Mouse (Mus musculus) kidney, embryonic 16.5 days (tissue): ENCODE data around the gene Med31. TPM values are rescaled to one million over a fixed set of nuclear protein-coding genes. Genes with fewer than 3 reads are reported as not detected.

Experiments
- ATAC-seq: fragments of 200-750 bp; cut with Nextera tagmentation; 2 replicates; pipeline ENCODE4 v1.8.0; 2017; ENCODE audit warnings: moderate TSS enrichment; ENCODE audit not compliant: low FRiP score, low TSS enrichment
- H3K27ac ChIP-seq: fragments of 300-500 bp; sonication (generic); 2 replicates; pipeline ENCODE4 v1.5.1; 2014; ENCODE audit warnings: low read length
- H3K27me3 ChIP-seq: fragments of 300-500 bp; sonication (generic); 2 replicates; pipeline ENCODE4 v1.6.1; 2014; ENCODE audit warnings: low read length, control low read depth, mixed read lengths; ENCODE audit not compliant: insufficient read depth
- H3K36me3 ChIP-seq: fragments of 300-500 bp; sonication (generic); 2 replicates; pipeline ENCODE4 v1.6.1; 2014; ENCODE audit warnings: low read length, control low read depth, mixed read lengths; ENCODE audit not compliant: insufficient read depth
- H3K4me1 ChIP-seq: fragments of 300-500 bp; sonication (generic); 2 replicates; pipeline ENCODE4 v1.6.1; 2014; ENCODE audit warnings: low read length, control low read depth, mixed read lengths; ENCODE audit not compliant: insufficient read depth
- H3K4me2 ChIP-seq: fragments of 300-500 bp; sonication (generic); replicated peaks from 2 replicates; pipeline ENCODE4 v1.6.1; 2014; ENCODE audit warnings: low read depth, low read length
- H3K4me3 ChIP-seq: fragments of 300-500 bp; sonication (generic); 2 replicates; pipeline ENCODE4 v1.5.1; 2014; ENCODE audit warnings: mild to moderate bottlenecking, low read length
- H3K9ac ChIP-seq: fragments of 300-500 bp; sonication (generic); replicated peaks from 2 replicates; pipeline ENCODE4 v1.6.1; 2014; ENCODE audit warnings: low read length
- H3K9me3 ChIP-seq: fragments of 300-500 bp; sonication (generic); 2 replicates; pipeline ENCODE4 v1.6.1; 2016; ENCODE audit warnings: low read length, control low read depth
- WGBS: fragments of 180-500 bp; shearing (Covaris S2); extraction: QIAGEN DNeasy Blood & Tissue Kit; methylation state at CpG from one replicate; pipeline ENCODE4 v1.1.7; 2014; 5-methylcytosine and 5-hydroxymethylcytosine counted together
- polyA plus RNA-seq: library from polyadenylated mRNA; unstranded; fragments of >200 nt; fragmentation: Nextera tagmentation; extraction: Ambion mirVana; gene quantifications from 2 replicates; pipeline ENCODE4 v1.2.1, GENCODE M21; 2015

The Med31 gene
- polyA plus RNA-seq, 1 experiment from 2014 or later = 45.5 TPM

GRCm38 (mm10) chr11:72206341-72207203, 8.8 kb downstream of the Med31 start, which contains the start of gene Gm43951:
Gm43951 (minus strand) TSS chr11:72206840.
- no peaks in the 10 kb centered on the region for H3K9me3 ChIP-seq
- peaks cover 13% of the 10 kb centered on the region for H3K4me1 ChIP-seq
- peak within 1 kb of the TSS; percentile 93 for H3K4me2 ChIP-seq
- H3K36me3 ChIP-seq = peaks cover 16% of the 10 kb centered on the region
- peak within 1 kb of the TSS; percentile 77 for H3K27ac ChIP-seq
- H3K9ac ChIP-seq = peak within 1 kb of the TSS; percentile 91
- H3K27me3 ChIP-seq = no peaks in the 10 kb centered on the region
- peak; percentile 62 for ATAC-seq
- H3K4me3 ChIP-seq = peak within 1 kb of the TSS; percentile 95
- under 1% methylated on average over 43 of the region's 43 CpGs for WGBS

DNA sequence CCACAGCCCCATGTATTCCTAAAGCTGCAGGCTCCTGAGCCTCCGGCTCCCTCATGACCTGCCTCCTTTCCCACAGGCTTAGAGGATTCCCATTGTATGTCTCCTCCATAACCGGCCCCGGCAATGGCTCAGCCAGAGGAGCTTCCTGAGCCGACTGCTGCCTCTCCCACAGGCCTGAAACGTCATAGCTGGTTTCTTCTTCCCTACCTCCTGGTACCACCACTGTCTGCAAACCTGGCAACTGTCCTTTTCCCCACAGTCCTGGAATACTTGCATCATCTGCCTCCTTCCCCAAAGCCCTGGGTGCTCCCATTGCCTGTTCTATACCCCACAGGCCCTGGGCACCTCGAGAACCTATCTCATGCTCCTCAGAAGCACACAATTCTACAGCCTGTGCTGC, 10.1 kb downstream of the Med31 start:
- Histone ChIP-seq H3K36me3 (peaks cover 7% of the 10 kb centered on the region), H3K9me3 (no peaks in the 10 kb centered on the region), H3K4me1 (peaks cover 13% of the 10 kb centered on the region), H3K4me3 (no peak overlapping the region), H3K4me2 (no peak overlapping the region), H3K9ac (no peak overlapping the region), H3K27ac (no peak overlapping the region), H3K27me3 (no peaks in the 10 kb centered on the region)
- no peak for ATAC-seq
- 84% methylated on average over 6 of the region's 6 CpGs for WGBS

DNA sequence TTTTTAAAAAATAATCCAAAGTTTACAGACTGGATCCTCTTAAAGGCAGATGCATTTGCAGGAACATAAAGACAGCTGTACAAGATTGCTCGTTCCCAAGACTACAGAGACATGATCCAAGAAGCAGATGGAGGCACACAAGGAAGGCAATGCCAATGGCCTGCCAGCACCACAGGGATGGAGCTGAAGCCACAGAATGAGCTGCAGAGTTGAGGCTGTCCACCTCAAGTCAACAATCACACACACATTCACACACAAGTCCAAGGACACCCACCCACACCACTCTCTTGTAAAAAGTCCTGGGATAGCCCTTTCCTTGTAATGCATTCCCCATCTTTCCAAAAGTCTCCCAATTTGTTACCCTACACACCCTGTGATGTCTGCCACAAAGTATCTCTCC, 12.0 kb downstream of the Med31 start:
- H3K4me3 ChIP-seq = no peak overlapping the region
- peaks cover 13% of the 10 kb centered on the region for H3K4me1 ChIP-seq
- WGBS = 79% methylated on average over 1 of the region's 1 CpGs
- H3K27ac ChIP-seq = no peak overlapping the region
- H3K27me3 ChIP-seq = no peaks in the 10 kb centered on the region
- no peak for ATAC-seq
- H3K36me3 ChIP-seq = peaks cover 7% of the 10 kb centered on the region
- H3K9me3 ChIP-seq = no peaks in the 10 kb centered on the region
- H3K4me2 ChIP-seq = no peak overlapping the region
- H3K9ac ChIP-seq = no peak overlapping the region

DNA sequence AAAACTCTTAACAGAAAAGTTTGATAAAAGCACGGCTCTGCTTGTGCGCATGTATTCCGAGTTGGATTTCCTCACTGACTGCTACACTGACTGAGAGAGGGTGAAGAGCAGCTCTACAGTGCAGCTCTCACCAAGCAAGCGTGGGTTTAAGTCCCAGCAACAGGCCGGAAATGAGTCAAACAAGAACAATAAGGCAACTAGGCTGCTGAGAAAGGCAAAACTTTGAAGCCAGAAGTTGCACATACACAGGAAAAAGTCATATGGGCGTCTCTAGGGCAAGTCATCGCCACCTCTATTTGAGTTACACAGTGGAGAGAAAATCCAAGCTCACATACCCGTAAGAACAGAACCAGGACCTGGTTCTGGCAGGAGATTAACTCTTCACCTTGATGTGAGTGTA, 18.9 kb downstream of the Med31 start:
- no peaks in the 10 kb centered on the region for H3K9me3 ChIP-seq
- H3K9ac ChIP-seq = no peak overlapping the region
- H3K27me3 ChIP-seq = no peaks in the 10 kb centered on the region
- peaks cover 19% of the 10 kb centered on the region for H3K36me3 ChIP-seq
- no peak for ATAC-seq
- H3K27ac ChIP-seq = peak overlapping the region; percentile 65
- H3K4me3 ChIP-seq = no peak overlapping the region
- no peak overlapping the region for H3K4me2 ChIP-seq
- H3K4me1 ChIP-seq = no peaks in the 10 kb centered on the region
- 80% methylated on average over 8 of the region's 8 CpGs for WGBS

DNA sequence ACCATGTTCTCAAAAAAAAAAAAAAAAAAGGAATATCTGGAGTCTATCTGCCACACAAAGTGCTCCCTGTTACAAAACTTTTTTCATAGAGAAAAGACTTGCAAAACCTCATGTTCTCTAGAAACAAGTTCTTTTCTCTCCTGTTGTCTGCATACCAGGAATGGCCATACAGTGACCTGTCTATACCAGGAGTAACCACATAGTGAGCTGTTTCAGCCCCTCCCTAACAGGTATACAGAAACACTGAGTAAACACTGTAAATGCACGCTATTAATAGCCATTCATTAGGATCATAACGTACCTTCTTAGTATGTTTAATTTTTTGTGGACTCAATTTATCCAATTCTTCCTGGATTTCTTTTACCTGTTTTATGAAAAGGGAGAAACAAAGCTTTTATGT, 21.1 kb downstream of the Med31 start:
- Histone ChIP-seq H3K4me2 (no peak overlapping the region), H3K27me3 (no peaks in the 10 kb centered on the region), H3K27ac (no peak overlapping the region), H3K4me3 (no peak overlapping the region), H3K4me1 (no peaks in the 10 kb centered on the region), H3K9me3 (no peaks in the 10 kb centered on the region), H3K9ac (no peak overlapping the region), H3K36me3 (peaks cover 28% of the 10 kb centered on the region)
- WGBS = 92% methylated on average over 2 of the region's 2 CpGs
- no peak for ATAC-seq

GRCm38 (mm10) chr11:72190857-72191256, 24.5 kb downstream of the Med31 start:
- H3K9ac ChIP-seq = no peak overlapping the region
- no peaks in the 10 kb centered on the region for H3K4me1 ChIP-seq
- H3K27ac ChIP-seq = no peak overlapping the region
- H3K4me3 ChIP-seq = no peak overlapping the region
- no peaks in the 10 kb centered on the region for H3K9me3 ChIP-seq
- 86% methylated on average over 1 of the region's 1 CpGs for WGBS
- H3K4me2 ChIP-seq = no peak overlapping the region
- no peaks in the 10 kb centered on the region for H3K27me3 ChIP-seq
- ATAC-seq = no peak
- peaks cover 25% of the 10 kb centered on the region for H3K36me3 ChIP-seq

GRCm38 (mm10) chr11:72184252-72184651, 31.1 kb downstream of the Med31 start:
- no peak overlapping the region for H3K4me2 ChIP-seq
- H3K4me1 ChIP-seq = no peaks in the 10 kb centered on the region
- H3K27ac ChIP-seq = no peak overlapping the region
- peaks cover 17% of the 10 kb centered on the region for H3K36me3 ChIP-seq
- ATAC-seq = no peak
- H3K9ac ChIP-seq = no peak overlapping the region
- no peaks in the 10 kb centered on the region for H3K27me3 ChIP-seq
- no peaks in the 10 kb centered on the region for H3K9me3 ChIP-seq
- WGBS = 77% methylated on average over 4 of the region's 4 CpGs
- no peak overlapping the region for H3K4me3 ChIP-seq

- Histone ChIP-seq H3K9ac (no peak overlapping the region), H3K27me3 (no peaks in the 10 kb centered on the region), H3K4me3 (no peak overlapping the region), H3K4me1 (no peaks in the 10 kb centered on the region), H3K9me3 (no peaks in the 10 kb centered on the region), H3K36me3 (peaks cover 20% of the 10 kb centered on the region), H3K4me2 (no peak overlapping the region), H3K27ac (no peak overlapping the region)
- ATAC-seq = no peak
- WGBS = 86% methylated on average over 4 of the region's 4 CpGs
These were observed 34.3 kb downstream of the Med31 start for GRCm38 (mm10) chr11:72181136-72181535.

GRCm38 (mm10) chr11:72180556-72180955, 34.8 kb downstream of the Med31 start:
- WGBS = 93% methylated on average over 5 of the region's 5 CpGs
- Histone ChIP-seq H3K9me3 (no peaks in the 10 kb centered on the region), H3K9ac (no peak overlapping the region), H3K27me3 (no peaks in the 10 kb centered on the region), H3K4me1 (no peaks in the 10 kb centered on the region), H3K4me2 (no peak overlapping the region), H3K27ac (no peak overlapping the region), H3K4me3 (no peak overlapping the region), H3K36me3 (peaks cover 20% of the 10 kb centered on the region)
- no peak for ATAC-seq

DNA sequence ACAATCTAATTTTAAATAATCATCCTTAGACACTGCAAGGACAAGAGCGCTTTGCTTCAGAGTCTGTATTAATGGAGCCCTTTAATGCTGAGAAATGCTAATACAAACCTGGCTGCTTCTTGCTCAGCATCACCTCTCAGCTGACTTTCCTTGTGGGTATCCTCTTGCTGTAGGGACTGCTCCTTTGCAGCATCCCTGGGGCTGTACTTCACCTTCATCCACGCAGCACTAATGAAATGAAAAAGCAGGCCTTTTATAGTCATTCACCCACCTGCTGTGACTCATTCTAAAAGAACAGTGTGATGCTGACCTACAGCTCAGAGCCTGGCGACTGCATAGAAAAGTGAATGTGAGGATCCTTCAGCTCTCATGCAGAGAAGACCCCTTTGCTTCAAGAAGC, 38.8 kb downstream of the Med31 start:
- no peaks in the 10 kb centered on the region for H3K27me3 ChIP-seq
- no peak overlapping the region for H3K4me3 ChIP-seq
- H3K4me1 ChIP-seq = no peaks in the 10 kb centered on the region
- H3K9me3 ChIP-seq = no peaks in the 10 kb centered on the region
- H3K27ac ChIP-seq = no peak overlapping the region
- H3K4me2 ChIP-seq = no peak overlapping the region
- 72% methylated on average over 3 of the region's 3 CpGs for WGBS
- no peak for ATAC-seq
- H3K36me3 ChIP-seq = peaks cover 29% of the 10 kb centered on the region
- H3K9ac ChIP-seq = no peak overlapping the region
